Mouse (Mus musculus): ENCODE measurements at regions not wholly inside any gene's neighbourhood (a gene's known extent, or its start where the extent isn't known, plus 50 kb on each side); places are given as distances from the start of the nearest gene placed in this dataset.

DNA sequence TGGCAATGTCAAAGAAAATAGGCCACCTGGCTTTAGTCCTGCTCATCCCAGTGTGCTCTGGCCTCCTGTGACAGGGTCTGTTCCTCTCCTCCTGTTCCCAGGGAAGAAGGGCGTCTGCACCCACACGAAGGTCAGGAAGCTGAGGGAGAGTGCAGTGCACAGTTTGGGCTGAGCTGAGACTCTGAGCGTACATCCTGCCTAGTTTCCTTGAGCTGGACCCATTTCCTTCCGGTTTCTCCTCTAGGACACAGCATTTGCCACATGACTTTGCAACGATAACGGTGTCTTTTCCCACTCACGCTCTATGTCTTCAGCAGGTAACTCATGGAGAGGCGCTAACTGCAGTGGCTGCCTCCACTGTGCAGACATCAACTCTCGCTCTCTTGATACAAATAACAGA is 59.6 kb upstream of the Cdh4 start:
- CTCF ChIA-PET = no interaction called here
- in situ Hi-C loops (cut with MboI; ENCODE audit: low pct_unique_long_range_greater_than_20kb) = no loop called here
- POLR2A ChIA-PET = no interaction called here
- no peak for DNase-seq (ENCODE audit: low read depth, low spot score)
- TF ChIP-seq CTCF (IDR thresholded peaks at IDR 0.05) = no peak
- H3K27me3 ChIP-seq = no peaks in the 10 kb centered on the region
- no peak for ATAC-seq

- in situ Hi-C loops (cut with MboI; ENCODE audit: low pct_unique_long_range_greater_than_20kb) = no loop called here
- ATAC-seq (no peak), DNase-seq (ENCODE audit: low read depth, low spot score) (no peak)
- ChIA-PET POLR2A (no interaction called here), CTCF (no interaction called here)
- H3K27me3 ChIP-seq = no peaks in the 10 kb centered on the region
- TF ChIP-seq CTCF (IDR thresholded peaks at IDR 0.05) = no peak
Observed at GRCm38 (mm10) chr2:179386871-179387270, 55.4 kb upstream of the Cdh4 start.

- POLR2A ChIA-PET = no interaction called here
- no peaks in the 10 kb centered on the region for H3K27me3 ChIP-seq
- DNase-seq (ENCODE audit: low read depth, low spot score) (no peak), ATAC-seq (no peak)
- in situ Hi-C loops (cut with MboI; ENCODE audit: low pct_unique_long_range_greater_than_20kb) = no loop called here
- no peak for TF ChIP-seq CTCF (IDR thresholded peaks at IDR 0.05)
- CTCF ChIA-PET = no interaction called here
Observed at GRCm38 (mm10) chr2:179390486-179390885, 51.7 kb upstream of the Cdh4 start.

DNA sequence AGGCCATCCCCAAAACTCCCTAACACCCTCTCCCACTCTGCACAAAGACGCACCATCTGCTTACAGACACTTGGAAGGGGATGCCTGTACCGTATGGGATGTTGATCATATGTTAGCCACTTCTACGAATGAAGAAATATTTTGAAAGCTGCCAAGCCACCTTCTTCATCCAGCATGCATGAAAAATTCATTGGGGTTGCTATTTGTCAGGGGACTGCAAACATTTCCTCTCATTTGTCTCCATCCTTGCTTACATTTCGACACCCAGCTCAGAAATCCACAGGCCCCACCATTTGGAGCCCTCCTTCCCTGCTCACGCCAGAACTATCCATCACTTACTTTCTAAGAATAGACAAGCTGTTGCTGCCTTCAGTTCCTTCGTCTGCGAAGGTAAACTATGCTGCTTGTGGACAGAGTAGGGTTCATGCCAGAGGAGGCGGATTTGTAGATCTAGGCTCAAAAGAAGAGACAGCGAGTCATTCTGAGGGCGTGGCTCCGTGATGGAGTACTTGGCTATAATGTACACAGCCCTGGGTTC is 51.2 kb upstream of the Cdh4 start:
- no peak for TF ChIP-seq CTCF (IDR thresholded peaks at IDR 0.05)
- ChIA-PET POLR2A (no interaction called here), CTCF (no interaction called here)
- H3K27me3 ChIP-seq = no peaks in the 10 kb centered on the region
- no peak for DNase-seq (ENCODE audit: low read depth, low spot score)
- in situ Hi-C loops (cut with MboI; ENCODE audit: low pct_unique_long_range_greater_than_20kb) = no loop called here
- ATAC-seq = no peak

Data from Patski (cell line).